Mouse (Mus musculus) frontal cortex, postnatal 25 days (tissue): ENCODE measurements around the gene Wdr38.

ENCODE experiments used
- DNase-seq, 2 experiments: peaks; one replicate each; pipeline ENCODE4 v3.0.0; 2022; ENCODE audit warnings: low spot score in 2 of 2

Gene Wdr38

DNA sequence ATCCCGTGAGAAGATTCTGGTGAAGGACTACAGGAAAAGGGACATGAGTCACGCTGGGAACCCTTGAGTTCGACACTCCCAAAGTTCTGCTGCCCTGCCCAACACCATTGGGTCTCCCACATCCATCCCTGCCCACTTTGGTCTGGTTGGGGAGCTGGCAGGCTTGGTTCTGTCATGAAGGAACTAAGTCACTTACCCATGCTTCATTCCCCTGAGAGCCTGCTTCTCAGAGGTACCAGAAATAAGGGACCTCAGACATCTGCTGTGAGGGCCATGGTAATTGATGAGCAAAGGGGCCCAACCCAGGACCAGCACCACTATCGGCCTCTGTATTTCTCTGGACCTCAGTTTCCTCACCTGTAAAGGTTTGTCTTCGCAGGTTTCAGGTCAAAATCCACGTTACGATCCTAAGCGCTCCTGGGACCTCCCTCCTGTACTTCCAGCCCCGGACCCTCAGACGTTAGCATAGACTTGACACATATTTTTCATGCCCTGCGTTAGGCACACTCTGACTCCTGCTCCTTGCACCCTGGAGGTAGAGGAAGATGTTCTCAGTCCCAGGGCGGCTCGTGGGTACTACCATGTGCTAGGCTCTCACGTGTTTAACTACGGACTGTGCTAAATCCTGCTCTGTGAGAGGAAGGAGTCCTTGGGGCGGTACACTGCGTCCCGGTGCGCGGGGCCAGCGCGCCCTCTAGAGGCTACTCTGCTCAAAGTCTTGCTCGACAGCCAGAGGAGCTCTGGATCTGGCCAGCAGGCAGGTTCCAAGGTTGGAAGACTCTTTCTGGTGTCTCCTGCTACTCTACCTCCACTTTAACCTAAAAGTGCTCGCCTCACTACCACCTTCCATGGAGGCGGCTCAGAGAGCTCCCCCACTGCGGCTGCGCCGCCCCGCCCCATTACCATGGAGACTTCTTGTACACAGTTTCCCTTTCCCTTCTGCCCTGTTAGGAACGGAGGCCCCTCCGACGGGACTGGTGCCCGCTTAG, at the start of gene Wdr38:
Gene Wdr38 (plus strand): TSS at position 91 of the 989 bp plus-strand sequence.
- DNase-seq, result peak; percentile 88

DNA sequence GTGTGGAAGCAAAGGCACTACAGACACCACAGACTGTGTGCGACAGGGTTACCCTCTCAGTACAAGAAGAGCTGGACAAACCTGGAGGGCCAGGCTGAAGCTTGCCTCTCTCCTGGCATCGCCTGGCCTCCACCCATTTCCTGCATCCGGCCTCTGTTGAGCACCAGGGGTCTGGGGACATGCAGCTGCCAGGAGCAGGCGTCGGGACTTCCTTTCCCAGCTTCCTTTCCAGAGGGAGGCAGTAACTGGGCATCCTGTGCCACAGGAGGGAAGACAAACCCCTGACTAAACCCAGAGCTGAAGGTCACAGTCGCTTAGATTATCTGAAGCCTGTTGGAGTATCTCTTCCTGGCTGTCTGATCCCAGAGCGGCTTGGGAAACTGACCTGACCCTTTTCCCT, 49.7 kb upstream of the Wdr38 start:
- no peak for DNase-seq

DNA sequence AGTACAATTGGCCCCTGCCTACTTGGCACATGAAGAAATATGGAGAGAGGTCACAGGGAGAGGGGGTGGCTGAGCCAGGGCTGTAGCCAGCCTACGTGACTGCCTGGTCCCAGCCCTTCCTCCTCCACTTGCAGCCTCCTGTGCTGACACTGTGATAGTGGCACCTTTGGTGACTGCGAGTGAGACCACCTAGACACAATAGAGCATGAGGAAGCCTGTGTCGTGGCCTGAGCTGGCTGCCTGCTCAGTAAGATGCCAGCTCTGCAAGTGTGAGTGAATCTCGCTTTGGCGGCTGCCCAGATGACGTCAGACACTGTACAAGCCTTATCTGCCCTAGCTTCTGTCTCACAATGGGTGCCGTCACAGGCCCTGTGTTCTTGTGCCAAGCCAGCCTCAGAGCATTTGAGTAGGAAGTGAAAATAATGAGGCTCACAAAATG, 47.0 kb upstream of the Wdr38 start:
- peak; percentile 49 to 59 for DNase-seq

DNA sequence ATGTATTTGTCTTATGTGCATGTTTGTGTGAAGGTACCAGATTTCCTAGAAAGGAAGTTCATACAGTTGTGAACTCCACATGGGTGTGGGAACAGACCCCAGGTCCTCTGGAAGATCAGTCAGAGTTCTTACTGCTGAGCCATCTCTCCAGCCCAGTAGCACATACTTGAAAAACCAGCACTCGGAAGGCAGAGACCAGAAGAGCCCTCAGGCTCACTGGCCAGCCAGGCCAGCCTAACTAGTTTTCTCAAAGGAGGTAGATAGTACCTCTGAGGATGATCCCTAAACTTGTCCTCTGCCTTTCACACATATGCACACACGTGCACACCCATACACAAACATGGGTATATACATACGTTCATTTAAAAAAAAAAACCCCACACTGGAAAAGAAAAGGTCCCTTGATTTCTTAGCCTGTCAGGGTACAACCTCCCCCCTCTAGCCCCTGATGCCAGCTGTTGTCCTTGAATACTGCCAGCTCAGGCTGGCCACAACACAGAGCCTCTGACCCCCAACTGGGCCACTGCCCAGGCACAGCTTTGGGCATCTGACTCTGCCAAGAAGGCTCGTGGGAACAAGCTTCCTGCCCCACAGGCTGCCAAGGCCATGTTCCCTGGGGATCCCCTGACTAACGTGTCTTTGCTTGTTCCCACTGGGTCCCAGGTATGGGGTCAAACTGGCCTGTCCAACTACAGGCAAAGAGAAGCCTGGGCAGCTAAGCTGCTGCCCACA, 44.0 kb upstream of the Wdr38 start:
- peak in 1 of 2 experiments; percentile 28 for DNase-seq

DNA sequence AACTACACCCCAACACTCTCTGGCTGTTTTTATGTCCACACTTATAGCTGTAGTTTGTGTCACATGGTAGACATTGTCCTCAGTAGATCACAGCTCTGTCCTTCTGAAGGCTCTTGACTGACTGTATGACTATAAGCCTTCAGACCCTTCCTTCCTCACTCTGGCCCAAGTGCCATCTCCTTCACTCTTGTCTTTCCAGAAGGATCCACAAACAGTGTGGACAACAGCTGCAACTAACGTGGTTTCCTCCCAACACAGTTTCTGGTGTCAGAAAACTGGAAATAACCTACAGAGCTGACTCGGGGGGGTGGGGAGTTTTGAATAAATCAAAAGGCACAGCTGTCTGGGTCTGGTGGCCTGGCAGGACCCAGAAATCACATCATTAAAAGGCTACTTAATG, 41.2 kb upstream of the Wdr38 start:
- no peak for DNase-seq

DNA sequence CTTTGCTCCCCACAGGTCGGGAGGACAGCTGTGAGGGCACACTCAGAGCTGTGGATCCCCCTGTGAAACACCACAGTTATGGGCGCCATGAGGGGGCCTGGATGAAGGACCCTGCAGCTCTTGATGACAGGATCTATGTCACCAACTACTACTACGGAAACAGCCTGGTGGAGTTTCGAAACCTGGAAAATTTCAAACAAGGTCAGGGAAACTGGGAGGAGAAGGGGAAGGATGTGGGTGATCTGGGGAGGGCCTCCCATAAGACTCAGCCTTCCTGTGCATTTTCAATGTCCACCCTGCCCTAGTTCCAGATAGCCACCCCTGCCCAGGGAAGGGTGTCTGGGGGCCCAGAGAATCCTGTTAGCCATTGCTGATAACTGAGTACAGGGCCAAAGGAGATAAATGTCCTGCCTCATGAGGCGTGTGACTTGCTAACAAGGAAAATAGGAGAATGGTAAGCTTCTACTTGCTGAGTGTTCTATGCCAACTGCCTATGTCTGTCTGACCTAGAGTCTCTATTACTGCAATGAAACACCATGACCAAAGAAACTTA, 39.5 kb upstream of the Wdr38 start:
- no peak for DNase-seq

DNA sequence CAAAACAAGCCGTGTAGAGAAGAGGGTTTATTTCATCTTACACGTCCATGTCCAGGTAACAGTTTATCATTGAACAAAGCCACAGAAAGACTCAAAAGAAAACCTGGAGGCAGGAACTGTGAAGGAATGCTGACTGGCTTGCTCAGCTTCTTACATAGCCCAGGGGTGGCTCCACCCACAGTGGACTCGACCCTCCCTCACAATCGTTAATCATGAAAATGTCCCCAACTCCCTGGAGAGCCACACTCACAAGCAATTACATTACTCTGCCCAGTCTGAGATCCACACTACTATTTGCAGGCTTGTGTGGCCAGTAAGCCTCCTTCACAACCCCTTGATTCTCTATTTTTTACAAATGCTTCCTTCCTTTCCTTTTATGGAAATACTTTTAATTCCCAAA, 33.1 kb upstream of the Wdr38 start:
- DNase-seq, result no peak

DNA sequence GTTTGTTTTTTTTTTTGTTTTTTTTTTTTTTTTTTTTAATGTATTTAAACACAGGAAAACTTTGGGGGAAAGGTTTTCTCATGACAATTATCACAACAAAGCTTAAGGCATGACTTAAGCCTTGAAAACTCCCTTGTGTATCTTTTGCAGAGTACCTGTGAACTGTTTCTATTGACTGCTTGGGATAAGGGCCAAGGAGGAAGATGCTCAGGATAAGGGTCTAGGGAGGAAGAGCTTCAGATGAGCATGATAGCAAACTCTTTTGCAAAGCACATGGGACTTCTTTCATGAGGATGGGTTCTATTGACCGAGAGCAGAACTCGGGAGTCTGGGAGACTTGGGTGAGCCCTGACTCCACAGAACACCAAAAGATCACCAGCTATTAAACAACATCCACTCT, 27.6 kb upstream of the Wdr38 start:
- DNase-seq, result no peak

DNA sequence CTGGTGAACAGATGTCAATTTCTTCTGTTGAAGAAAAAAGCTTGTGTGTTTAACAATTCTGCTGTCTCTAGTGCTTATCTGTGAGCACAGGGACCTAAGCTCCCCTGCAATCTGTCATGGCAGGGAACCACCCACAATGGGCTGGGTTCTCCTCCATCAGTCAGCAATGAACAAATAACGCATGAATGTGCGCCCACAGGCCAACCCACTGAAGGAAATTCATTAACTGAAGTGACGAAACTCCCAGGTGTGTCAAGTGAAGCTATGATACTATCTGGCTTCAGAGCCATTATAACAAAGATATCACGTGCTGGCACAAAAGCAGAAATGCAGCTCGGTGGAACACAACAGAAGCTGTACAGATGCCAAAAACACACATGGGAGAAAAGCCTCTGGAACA, 27.2 kb upstream of the Wdr38 start:
- no peak for DNase-seq

DNA sequence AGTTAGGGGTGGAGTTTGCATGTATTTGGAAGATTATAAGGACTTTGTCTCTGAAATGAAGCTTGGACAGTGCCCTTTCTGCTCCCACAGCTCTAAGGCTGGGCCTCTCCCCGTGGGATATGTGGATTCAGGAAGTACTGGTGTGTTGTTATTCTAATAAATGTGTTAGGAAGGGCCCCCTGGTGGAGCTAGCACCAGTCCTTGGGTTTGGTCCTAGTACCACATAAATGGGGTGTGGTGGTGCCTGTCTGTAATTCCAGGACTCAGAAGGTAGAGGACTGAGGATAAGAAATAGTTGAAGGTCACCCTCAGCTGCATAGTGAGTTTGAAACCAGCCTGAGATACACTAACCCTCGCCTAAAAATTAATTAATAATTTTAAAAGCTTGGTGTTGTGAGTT, 24.1 kb upstream of the Wdr38 start:
- DNase-seq, result no peak

DNA sequence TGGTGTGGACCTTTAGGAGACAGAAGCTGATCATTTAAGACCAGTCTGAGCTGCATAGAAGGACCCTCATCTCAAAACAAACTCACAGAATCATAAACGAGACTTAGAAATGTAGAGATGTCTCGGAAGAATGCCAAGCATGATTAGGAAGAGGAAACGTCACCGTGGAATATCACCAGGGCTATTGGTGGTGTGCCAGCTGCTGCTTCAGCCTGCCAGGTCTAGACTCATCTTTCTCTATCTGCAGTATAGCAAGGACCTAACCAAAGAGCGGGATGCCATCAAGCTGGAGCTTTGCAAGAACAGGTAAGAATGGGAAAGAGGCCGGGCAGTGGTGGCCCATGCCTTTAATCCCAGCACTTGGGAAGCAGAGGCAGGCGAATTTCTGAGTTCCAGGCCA, 23.6 kb upstream of the Wdr38 start:
- no peak for DNase-seq

DNA sequence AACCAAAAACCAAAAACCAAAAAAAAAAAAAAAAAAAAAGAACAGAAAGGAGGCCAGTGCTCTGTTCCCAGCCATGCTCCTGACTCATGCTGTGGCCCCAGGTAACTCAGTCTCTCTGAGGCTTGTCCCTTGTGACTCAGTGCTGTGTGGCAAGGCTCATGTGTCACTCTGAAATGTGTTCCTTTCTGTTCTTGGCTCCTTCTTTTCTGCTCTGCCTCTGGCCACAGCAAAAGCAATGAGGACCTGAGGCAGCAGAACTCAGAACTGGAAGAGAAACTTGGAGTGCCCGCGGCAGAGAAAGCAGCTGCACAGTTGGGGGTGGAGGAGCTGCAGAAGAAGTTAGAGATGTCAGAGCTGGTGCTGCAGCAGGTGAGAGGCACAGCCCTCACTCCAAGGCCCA, 23.1 kb upstream of the Wdr38 start:
- DNase-seq, result no peak

DNA sequence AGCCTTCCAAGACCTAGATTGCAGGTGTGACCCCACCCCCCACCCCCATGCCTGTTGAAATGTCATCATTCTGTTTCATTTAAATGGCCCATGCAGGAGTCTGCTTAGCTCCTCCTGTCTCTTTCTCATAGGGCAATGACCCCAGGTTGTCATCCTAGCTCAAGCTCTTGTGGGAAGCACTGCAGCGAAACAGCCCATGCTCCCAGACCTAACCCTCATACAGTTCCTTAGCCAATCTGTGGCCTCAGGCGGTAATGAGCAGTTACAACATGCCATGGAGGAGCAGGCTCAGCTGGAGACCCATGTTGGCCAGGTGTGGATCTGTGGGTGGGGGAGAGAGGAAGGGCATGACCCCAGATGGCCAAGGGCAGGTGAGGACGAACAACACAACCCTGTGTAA, 22.1 kb upstream of the Wdr38 start:
- no peak for DNase-seq

DNA sequence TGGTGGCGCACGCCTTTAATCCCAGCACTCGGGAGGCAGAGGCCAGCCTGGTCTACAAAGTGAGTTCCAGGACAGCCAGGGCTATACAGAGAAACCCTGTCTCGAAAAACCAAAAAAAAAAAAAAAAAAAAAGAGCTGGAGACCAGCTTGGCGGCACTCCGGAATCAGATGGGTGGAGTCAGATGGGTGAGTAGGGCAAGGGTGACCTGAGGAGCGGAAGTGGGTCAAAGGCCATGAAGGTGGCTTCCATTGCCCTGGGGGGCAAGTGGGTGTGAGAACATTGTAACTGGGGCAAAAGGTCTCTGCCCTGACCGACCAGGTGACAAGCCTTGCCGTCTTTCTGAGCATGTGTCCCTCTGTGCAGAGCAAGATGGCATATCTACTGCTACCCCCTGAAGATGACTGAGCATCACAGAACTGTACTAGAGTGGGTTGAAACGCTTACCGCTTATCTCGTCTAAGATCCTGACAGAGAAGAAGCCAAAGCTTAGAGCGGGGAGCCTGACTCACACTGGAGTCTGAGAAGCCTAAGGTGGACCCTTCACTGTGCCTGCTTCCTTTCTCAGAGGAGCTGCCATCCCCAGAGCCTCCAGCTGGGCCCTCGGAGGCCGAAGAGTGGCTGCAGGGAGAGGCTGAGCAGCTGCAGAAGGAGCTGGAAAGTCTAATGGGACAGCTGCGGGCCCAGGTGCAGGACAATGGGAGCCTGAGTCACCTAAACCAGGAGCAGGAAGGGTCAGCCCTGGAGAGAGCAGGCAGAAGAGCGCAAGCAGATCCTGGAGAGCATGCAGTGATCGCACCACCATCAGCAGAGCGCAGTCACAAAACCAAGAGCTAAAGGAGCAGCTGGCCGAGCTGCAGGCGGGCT, 21.1 kb upstream of the Wdr38 start:
- no peak for DNase-seq

DNA sequence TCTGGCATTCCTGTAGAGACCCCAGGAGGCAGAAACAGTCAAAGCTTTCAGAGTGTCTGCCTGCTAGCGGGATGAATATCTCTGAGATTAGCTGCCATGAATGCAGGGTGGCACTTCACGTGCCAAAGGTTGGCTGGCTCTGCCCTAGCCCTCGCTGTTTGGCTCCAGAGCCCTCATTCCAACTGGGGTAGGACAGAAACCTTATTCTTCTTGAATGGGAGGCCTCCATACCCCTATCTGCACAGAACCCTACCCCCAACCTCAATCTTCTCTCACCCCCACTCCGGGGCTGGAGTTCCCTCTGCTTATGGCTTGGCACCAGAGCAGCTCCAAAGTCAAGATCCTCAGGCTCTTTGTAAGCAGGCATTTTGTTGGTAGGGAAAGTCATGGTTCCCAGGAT, 19.4 kb upstream of the Wdr38 start:
- DNase-seq, result no peak

DNA sequence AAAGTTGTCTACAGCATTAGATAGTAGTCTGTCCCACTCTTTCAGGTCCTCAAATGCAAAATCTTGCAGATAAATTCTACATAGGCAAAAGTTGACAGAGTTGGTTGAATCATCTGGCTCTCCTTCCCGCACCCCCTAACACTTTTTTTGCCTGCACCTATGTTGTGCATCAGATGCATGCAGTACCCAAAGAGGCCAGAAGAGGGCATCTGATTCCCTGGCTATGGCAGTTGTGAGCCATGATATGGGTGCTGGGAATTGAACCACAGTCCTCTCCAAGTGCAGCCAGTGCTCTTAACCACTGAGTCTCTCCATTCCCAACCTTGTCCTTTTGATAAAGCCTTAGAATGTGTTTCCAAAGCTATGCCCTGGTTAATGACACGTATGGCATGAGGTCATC, 13.8 kb upstream of the Wdr38 start:
- DNase-seq, result no peak

DNA sequence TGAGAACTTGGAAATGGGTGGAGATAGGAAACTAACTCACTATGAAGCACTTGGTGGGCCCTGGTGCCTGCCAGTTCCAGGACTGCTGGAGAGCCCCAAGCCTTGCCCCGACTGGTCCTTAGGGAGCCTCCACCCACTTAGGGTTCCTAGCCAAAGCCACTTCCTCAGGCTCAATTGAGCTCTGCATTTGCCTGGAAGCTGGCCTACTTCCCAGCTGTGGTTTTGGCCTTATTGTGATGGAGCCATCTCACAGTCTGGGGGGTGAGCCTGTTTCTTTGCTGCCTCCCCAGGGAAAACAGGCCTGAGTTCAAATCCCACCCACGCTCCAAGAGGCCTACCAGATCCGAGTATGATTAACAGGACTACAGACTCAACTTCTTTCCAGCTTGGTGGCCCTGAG, 10.7 kb upstream of the Wdr38 start:
- DNase-seq, result no peak

DNA sequence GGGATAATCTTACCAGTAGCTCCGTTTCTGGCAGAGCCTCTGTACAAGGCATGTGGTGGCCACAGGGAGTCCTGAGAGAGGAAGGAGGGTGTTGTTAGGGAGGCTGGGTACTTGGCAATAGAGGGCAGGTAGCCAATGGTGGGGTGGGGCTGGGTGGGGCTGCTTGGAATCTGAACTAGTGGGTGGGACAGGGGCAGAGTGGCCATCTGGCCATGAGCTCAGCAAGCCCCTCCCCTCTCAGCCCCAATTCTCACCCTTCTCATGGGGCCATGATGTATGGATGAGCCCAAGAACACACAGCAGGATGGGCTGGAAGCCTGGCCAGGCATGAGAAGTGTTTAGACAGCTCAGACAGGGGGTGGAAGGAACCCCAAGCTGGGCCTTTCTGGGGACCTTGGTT, 9.9 kb upstream of the Wdr38 start:
- DNase-seq, result no peak

DNA sequence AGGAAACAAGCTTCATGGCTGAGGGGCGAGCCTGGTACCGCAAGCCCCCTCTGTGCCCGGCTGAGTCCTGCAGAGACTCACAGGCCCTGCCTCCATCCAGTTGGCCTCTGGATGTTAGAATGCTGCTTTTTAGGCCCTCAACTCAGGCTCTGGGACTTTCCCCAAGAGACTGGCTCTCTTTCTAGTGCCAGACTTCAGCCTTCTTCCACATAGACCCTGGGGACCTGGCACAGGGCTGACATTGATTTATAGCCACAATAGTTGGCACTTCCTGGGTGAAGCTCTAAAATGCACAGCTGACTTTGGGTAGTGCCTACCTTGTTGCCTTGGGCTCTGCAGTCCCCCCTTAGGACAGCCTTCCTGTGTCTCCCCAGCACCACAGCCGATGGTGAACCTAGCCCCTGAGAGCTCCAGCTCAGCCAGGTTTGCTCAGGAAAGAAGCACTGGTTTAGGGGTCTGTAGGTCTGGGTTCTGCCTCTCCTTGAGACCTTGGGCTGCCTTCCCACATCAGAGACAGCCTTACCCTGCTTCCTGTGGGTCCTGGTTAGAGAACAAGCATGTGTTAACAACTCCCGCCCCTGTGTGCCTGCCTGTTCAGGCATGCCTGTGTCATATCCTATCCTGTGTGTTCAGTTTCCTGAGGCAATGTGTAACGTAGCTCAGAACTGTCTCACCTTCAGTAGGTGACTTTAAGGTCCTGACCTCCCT, 9.3 kb upstream of the Wdr38 start:
- DNase-seq, result no peak

DNA sequence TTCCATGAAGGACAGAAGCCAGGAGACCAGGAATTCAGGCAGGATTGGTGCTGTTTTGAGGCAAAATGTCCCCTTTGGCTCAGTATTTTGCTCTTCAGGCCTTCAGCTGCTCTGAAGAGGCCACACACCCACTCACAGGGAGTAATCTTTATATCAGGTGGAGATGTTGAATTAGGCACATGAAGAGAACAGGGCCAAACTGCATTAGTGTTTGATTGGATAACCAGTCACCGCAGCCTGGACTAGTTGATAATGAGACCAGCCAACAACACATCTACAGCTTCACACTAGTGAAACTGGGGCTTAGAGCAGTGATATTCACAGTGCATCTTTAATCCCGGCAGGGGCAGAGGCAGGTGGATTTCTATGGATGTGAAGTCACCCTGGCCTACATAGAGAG, 8.3 kb upstream of the Wdr38 start:
- DNase-seq, result no peak

DNA sequence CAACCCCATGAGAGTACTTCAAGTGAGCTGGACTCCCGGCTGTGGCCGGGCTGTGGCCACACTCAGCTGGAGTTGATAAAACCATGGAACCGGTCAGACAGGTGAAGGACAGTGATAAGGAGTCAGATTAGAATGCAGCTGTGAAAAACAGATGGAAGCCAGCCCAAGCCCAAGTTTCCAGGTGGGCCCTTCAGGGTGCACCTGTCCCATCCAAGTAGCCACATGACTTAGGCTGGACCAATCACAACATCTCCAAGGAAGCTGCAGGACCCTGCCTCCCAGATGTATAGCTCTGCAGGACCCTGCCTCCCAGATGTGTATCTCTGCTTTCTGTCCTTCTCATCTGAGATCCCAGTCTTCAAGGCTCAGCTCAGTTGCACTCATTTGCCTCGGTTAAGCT, 5.3 kb upstream of the Wdr38 start:
- DNase-seq, result no peak
